Mouse (Mus musculus) adrenal gland, postnatal 25 days (tissue): ENCODE results near the gene Gm732. TPM values are rescaled to one million over a fixed set of nuclear protein-coding genes. Genes with fewer than 3 reads are reported as not detected.

Experiments used
- DNase-seq: peaks from one replicate; pipeline ENCODE4 v3.0.0; 2021; ENCODE audit warnings: mixed read lengths
- long read RNA-seq: library from polyadenylated mRNA; stranded (forward); transcript quantifications from one replicate; pipeline ENCODE4 v2.0.0, GENCODE M21; 2021
- total RNA-seq: library from RNA; stranded (reverse); gene quantifications from 2 replicates; pipeline ENCODE4 v1.2.3, GENCODE M21; 2021

Gm732 gene
- total RNA-seq = not detected in 2 replicates
- long read RNA-seq = 0 reads

DNA sequence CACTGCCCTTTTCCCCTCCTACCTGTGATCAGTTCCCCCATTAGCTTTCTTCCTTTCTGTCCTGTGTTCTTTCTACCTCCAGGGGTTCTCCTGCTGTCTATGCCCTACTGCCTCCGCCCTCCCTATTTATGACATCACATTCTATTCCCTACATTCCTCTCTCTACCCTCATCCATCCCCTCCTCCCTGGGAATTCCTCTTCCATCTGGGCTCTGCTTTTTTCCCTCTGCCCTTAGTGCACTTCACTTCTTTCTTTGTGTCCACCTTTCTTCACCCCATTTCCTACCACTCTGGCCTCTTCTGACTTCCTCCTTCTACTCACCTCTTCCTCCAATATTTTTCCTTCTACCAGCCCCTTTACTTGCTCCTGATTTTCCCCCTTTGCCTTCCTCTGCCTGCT lies at the start of gene Gm732:
TSS of gene Gm732 (minus strand) at position 101 of the 400 bp plus-strand sequence.
- DNase-seq = no peak

Other genes starting within 250 kb of the Gm732 start
- gene Tent5d, start 155.9 kb downstream of the Gm732 start, total RNA-seq = not detected in 2 replicates
- 11.0 and 15.8 TPM in 2 replicates for gene 2610002M06Rik, start 132.1 kb downstream of the Gm732 start, total RNA-seq